Mouse (Mus musculus) embryo, embryonic 11.5 days (tissue): ENCODE results near the gene Hps1.

ENCODE experiments used
- DNase-seq: peaks from one replicate; pipeline ENCODE4 v3.0.0-alpha.2; 2012; ENCODE audit warnings: low read depth, low spot score

Gene Hps1

GRCm38 (mm10) chr19:42717668-42718067 is 62.1 kb downstream of the Hps1 start:
- no peak for DNase-seq

GRCm38 (mm10) chr19:42716507-42716906 is 63.3 kb downstream of the Hps1 start:
- no peak for DNase-seq

- no peak for DNase-seq
Measured at GRCm38 (mm10) chr19:42713770-42714169, 66.0 kb downstream of the Hps1 start.
